Mouse (Mus musculus): ENCODE measurements at regions not wholly inside any gene's neighbourhood (a gene's known extent, or its start where the extent isn't known, plus 50 kb on each side); places are given as distances from the start of the nearest gene placed in this dataset.

DNA sequence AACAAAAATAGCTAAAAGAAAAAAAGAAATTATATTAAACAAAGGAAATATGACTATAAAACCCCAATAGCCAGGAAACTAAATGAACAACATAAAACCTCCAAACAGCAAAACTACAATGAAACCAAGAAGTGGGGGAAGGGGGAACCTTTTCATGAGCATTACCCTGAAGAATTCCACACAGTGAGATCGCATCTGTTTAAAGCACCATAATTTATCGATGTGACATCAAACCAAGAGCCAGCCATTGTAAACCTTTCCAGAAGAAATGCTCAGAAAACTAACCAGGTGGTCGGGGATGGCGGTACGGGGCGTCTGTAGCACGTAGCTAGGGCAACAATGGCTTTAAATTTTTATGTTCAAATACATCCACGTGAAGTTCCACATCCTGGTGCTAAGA, 214.8 kb upstream of the Spred2 start:
- H3K4me3 ChIP-seq (ENCODE audit: insufficient read depth, low read length): no peak overlapping the region
- no peaks in the 10 kb centered on the region for H3K4me1 ChIP-seq (ENCODE audit: control insufficient read depth, insufficient read depth, low read length)
- no peak overlapping the region for H3K27ac ChIP-seq (ENCODE audit: insufficient read depth, low read length)
- TF ChIP-seq POLR2A (IDR thresholded peaks at IDR 0.05; ENCODE audit: extremely low read depth, insufficient read depth, low read length): no peak
- TF ChIP-seq CTCF (IDR thresholded peaks at IDR 0.05; ENCODE audit: extremely low read depth, insufficient read depth, low read length): no peak

DNA sequence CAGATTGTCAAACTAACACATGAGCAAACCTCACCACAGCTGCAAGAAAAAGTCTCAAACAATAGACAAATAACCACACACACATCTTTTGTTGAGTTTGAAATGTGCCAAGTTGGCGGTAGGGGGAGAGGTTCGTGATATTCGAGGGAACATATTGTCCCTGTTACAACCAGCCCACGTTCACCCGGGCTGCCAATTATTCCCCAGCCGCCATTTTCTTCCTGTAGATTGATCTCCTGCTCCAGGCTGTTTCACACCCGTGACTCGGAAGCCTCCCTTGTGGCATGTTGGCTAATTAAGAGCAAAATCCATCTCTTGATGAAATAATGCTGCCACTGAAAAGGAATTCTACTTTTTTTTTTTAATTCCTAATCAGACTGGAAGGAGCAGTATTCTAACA, 211.1 kb upstream of the Spred2 start:
- no peak overlapping the region for H3K27ac ChIP-seq (ENCODE audit: insufficient read depth, low read length)
- no peak overlapping the region for H3K4me3 ChIP-seq (ENCODE audit: insufficient read depth, low read length)
- H3K4me1 ChIP-seq (ENCODE audit: control insufficient read depth, insufficient read depth, low read length): no peaks in the 10 kb centered on the region
- TF ChIP-seq CTCF (IDR thresholded peaks at IDR 0.05; ENCODE audit: extremely low read depth, insufficient read depth, low read length) (no peak), POLR2A (IDR thresholded peaks at IDR 0.05; ENCODE audit: extremely low read depth, insufficient read depth, low read length) (no peak)

DNA sequence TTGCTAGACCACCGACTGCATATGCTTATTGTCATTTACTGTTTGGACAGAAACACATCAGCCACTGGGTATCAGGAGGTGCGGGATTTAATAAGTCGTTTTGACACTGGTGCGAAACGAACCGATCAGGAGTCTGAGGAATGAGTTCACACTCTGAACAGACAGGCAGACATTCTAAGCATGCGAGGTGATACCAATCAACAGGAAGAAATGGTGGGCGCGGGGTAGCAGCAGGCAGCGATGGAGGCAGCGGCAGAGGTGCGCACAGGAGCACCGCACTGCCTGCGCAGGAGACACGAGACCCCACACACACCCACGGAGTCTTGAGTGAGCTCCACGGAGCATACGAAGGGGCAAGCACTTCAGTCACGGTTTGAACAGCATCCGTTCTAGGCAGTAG, 210.6 kb upstream of the Spred2 start:
- Histone ChIP-seq H3K4me3 (ENCODE audit: insufficient read depth, low read length) (peak overlapping the region; percentile 21; the same call in 1 of the 2 replicates), H3K4me1 (ENCODE audit: control insufficient read depth, insufficient read depth, low read length) (no peaks in the 10 kb centered on the region), H3K27ac (ENCODE audit: insufficient read depth, low read length) (no peak overlapping the region)
- TF ChIP-seq POLR2A (IDR thresholded peaks at IDR 0.05; ENCODE audit: extremely low read depth, insufficient read depth, low read length): no peak
- TF ChIP-seq CTCF (IDR thresholded peaks at IDR 0.05; ENCODE audit: extremely low read depth, insufficient read depth, low read length): no peak

DNA sequence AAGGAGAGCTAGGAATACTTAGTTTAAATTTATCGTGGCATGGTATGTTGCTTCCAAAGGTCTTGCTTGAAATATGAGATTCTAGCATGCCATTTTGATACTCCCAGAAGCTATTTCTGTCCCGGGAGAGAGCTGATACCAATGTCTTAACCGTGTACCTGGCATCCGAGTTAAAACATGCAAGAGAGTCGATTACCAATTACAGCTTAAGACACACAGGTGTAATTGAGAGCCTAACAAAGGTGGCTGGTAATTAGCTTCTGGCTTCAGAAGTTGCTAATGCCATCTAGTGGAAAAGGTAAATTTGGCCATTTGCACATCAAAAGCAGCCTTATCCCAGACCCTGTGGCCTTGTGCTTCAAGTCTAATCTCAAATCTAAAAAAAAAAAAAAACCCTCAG, 210.0 kb upstream of the Spred2 start:
- H3K4me3 ChIP-seq (ENCODE audit: insufficient read depth, low read length): no peak overlapping the region
- no peak overlapping the region for H3K27ac ChIP-seq (ENCODE audit: insufficient read depth, low read length)
- TF ChIP-seq CTCF (IDR thresholded peaks at IDR 0.05; ENCODE audit: extremely low read depth, insufficient read depth, low read length) (no peak), POLR2A (IDR thresholded peaks at IDR 0.05; ENCODE audit: extremely low read depth, insufficient read depth, low read length) (no peak)
- no peaks in the 10 kb centered on the region for H3K4me1 ChIP-seq (ENCODE audit: control insufficient read depth, insufficient read depth, low read length)

DNA sequence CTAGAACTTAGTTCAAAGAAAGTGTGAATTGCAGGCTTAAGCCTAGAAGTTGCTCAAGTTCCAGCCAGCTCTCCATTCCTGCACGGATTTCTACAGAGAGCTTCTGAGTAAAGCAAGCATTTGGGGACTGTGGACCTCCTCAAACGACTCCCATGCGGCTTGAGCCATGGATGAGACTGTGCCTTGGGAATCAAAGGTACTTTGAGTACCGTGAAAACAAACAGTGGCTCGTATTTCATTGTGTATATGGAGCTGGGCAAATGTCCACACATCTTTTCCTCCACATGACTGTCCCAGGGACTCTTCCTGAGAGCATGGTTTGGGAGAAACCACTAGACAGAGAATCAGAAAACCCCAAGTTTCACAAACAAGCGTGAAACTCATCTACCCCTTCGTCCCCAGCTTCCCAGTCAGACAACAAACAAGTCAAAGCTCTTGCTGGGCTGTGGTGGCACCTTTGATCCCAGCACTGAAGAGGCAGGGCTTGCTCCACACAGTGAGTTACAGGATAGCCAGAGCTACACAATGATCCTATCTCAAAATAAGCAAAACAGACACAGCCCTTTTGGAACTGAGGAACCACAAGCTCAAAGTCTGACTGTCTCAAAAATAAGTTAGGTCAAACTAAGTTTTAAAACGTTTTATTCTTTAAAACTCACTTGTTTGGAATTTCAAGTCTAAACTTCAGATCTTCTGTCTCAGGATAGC, 209.1 kb upstream of the Spred2 start:
- Histone ChIP-seq H3K4me3 (ENCODE audit: insufficient read depth, low read length) (no peak overlapping the region), H3K4me1 (ENCODE audit: control insufficient read depth, insufficient read depth, low read length) (no peaks in the 10 kb centered on the region), H3K27ac (ENCODE audit: insufficient read depth, low read length) (no peak overlapping the region)
- TF ChIP-seq POLR2A (IDR thresholded peaks at IDR 0.05; ENCODE audit: extremely low read depth, insufficient read depth, low read length): no peak
- TF ChIP-seq CTCF (IDR thresholded peaks at IDR 0.05; ENCODE audit: extremely low read depth, insufficient read depth, low read length): no peak

DNA sequence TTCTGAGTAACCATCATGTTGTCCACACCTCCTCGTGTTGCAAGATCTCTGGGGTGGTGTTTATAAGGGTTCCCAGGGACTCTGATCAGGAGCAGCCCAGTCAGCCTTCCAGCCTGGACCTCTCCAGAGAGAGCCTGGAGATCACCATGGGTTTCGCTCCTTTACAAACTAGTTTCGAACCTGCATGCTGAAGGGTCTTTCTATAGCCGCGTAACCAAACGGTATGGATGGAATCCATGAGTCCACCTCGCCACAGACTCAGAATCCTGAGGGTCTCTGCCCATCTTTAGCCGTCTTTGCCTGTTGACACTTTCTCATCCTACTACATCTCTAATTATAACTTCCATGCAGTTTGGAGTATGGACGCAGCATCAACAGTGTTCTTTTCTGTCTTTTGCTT, 206.0 kb upstream of the Spred2 start:
- H3K27ac ChIP-seq (ENCODE audit: insufficient read depth, low read length): no peak overlapping the region
- no peak for TF ChIP-seq POLR2A (IDR thresholded peaks at IDR 0.05; ENCODE audit: extremely low read depth, insufficient read depth, low read length)
- no peak for TF ChIP-seq CTCF (IDR thresholded peaks at IDR 0.05; ENCODE audit: extremely low read depth, insufficient read depth, low read length)
- no peaks in the 10 kb centered on the region for H3K4me1 ChIP-seq (ENCODE audit: control insufficient read depth, insufficient read depth, low read length)
- H3K4me3 ChIP-seq (ENCODE audit: insufficient read depth, low read length): no peak overlapping the region

DNA sequence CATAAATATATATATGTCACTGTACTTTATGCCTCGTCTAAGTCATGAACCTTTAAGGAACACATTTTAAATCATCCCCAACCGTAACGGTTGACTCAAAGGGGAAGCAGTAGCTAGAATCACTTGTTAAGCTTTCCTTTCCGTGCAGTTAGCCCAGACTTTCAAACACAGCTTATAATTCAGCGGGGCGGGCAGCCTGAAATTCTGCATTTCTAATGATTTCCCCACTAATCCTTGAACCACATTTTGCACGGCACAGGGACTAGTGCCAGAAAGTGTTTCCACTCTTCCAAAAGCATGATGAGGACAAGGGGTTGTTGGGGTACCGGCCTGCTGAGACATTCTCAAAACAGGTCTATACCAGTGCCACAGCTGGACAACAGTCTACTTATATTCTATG, 195.1 kb upstream of the Spred2 start:
- no peak overlapping the region for H3K27ac ChIP-seq (ENCODE audit: insufficient read depth, low read length)
- H3K4me3 ChIP-seq (ENCODE audit: insufficient read depth, low read length): no peak overlapping the region
- no peaks in the 10 kb centered on the region for H3K4me1 ChIP-seq (ENCODE audit: control insufficient read depth, insufficient read depth, low read length)
- no peak for TF ChIP-seq POLR2A (IDR thresholded peaks at IDR 0.05; ENCODE audit: extremely low read depth, insufficient read depth, low read length)
- no peak for TF ChIP-seq CTCF (IDR thresholded peaks at IDR 0.05; ENCODE audit: extremely low read depth, insufficient read depth, low read length)

DNA sequence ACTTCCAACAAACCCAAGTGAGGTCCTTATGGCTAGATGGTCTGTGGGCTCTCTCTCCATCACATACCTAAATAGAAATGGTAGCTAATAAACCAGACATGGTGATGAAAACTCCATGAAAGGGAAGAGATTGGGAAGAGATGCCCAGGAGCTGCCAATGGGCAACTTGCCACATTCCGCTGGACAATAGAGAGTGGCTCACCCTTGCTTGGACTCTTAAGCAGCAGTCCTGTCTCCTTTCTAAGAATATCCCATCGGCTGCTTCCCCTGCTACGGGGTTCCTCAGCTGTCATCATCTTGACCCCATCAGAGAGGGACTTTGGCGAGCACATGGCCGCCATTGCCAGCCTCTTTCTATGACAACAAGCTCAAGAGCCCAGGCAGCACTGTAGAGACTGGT, 193.4 kb upstream of the Spred2 start:
- H3K27ac ChIP-seq (ENCODE audit: insufficient read depth, low read length): no peak overlapping the region
- TF ChIP-seq CTCF (IDR thresholded peaks at IDR 0.05; ENCODE audit: extremely low read depth, insufficient read depth, low read length): no peak
- no peak for TF ChIP-seq POLR2A (IDR thresholded peaks at IDR 0.05; ENCODE audit: extremely low read depth, insufficient read depth, low read length)
- H3K4me3 ChIP-seq (ENCODE audit: insufficient read depth, low read length): no peak overlapping the region
- H3K4me1 ChIP-seq (ENCODE audit: control insufficient read depth, insufficient read depth, low read length): no peaks in the 10 kb centered on the region

DNA sequence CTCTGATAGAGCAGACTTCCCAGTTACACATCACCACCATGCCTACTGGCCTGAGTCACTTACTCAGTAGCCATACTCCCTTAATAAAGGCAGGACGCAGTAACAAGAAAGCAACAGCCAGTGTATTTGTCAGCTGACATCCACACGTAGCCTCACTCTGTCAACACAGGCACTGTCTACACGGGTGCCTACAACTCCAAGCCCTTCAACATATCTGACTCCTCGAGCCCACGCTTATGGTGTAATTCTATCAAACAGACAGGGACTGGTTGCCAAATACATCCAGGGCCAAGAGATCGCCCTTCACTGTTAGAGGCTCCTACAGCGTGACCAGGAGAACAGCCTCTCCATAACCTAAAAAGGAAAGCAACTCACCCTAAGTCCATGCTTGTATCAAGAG, 188.1 kb upstream of the Spred2 start:
- H3K4me1 ChIP-seq (ENCODE audit: control insufficient read depth, insufficient read depth, low read length): no peaks in the 10 kb centered on the region

DNA sequence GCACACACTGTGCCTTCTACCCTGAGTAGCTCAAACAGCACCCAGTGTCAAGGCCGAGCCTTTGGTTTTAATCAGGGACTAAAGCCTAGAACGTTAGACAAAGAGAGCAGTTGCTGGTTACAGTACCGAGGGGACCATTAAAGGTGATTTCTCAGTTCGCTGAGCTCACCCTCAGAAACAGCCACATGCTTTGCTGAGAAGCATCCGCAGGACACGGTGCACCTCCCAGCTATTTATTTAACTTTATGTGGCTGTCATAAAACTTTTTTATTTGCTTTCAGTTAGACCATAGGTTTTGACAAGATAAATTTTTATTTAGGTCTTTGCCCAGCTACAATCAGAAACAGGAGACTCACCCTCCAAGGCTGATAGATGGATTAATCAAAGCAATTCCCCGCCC, 187.2 kb upstream of the Spred2 start:
- no peak for TF ChIP-seq POLR2A (IDR thresholded peaks at IDR 0.05; ENCODE audit: extremely low read depth, insufficient read depth, low read length)
- TF ChIP-seq CTCF (IDR thresholded peaks at IDR 0.05; ENCODE audit: extremely low read depth, insufficient read depth, low read length): no peak
- H3K4me1 ChIP-seq (ENCODE audit: control insufficient read depth, insufficient read depth, low read length): no peaks in the 10 kb centered on the region
- H3K4me3 ChIP-seq (ENCODE audit: insufficient read depth, low read length): no peak overlapping the region
- H3K27ac ChIP-seq (ENCODE audit: insufficient read depth, low read length): no peak overlapping the region

More for the DNA sequence above, 188.1 kb upstream of the Spred2 start:
- TF ChIP-seq CTCF (IDR thresholded peaks at IDR 0.05; ENCODE audit: extremely low read depth, insufficient read depth, low read length): no peak
- TF ChIP-seq POLR2A (IDR thresholded peaks at IDR 0.05; ENCODE audit: extremely low read depth, insufficient read depth, low read length): no peak
- Histone ChIP-seq H3K27ac (ENCODE audit: insufficient read depth, low read length) (no peak overlapping the region), H3K4me3 (ENCODE audit: insufficient read depth, low read length) (no peak overlapping the region)

Data from cortical plate, adult 2 months (tissue).